20 mouse cellular contexts compared by ENCODE assay signal in genomic region chr14:100156639-100157038, GRCm38 (mm10).
DNase-seq lines count a peak whose midpoint lies in the region; ATAC-seq and TF ChIP-seq lines count a peak whose summit lies in the region.
"Had no signal": no experiment of that assay in that cellular context is flagged by ENCODE, and none has a peak within 500 bp of the region (broad histone marks: within the 10 kb centered on the region; RNA-seq: fewer than 3 reads in every experiment).

No protein-coding gene starts in this region.

- TF ChIP-seq POLR2A in CH12.LX (IDR thresholded peaks at IDR 0.05; ENCODE audit: low read depth, low read length) = no peak

- H3K9me3 ChIP-seq in forebrain, postnatal 0 days (ENCODE audit: low read length) = no peaks in the 10 kb centered on the region
- no peaks in the 10 kb centered on the region for H3K9me3 ChIP-seq in forebrain, embryonic 10.5 days
- no peaks in the 10 kb centered on the region for H3K9me3 ChIP-seq in CH12.LX (replicated peaks; ENCODE audit: low read length)
- H3K9me3 ChIP-seq: embryonic facial prominence, embryonic 13.5 days; heart, embryonic 12.5 days; hindbrain, embryonic 10.5 days; hindbrain, embryonic 15.5 days had no signal

- H3K27me3 ChIP-seq in forebrain, postnatal 0 days (ENCODE audit: insufficient read depth, low read length) = no peaks in the 10 kb centered on the region
- no peaks in the 10 kb centered on the region for H3K27me3 ChIP-seq in forebrain, embryonic 10.5 days (ENCODE audit: poor library complexity, severe bottlenecking)
- no peaks in the 10 kb centered on the region for H3K27me3 ChIP-seq in CH12.LX (replicated peaks)
- H3K27me3 ChIP-seq: embryonic facial prominence, embryonic 13.5 days; heart, embryonic 12.5 days; hindbrain, embryonic 15.5 days had no signal

- TF ChIP-seq CTCF in forebrain, postnatal 0 days (IDR thresholded peaks at IDR 0.05; ENCODE audit: low read depth) = peak; percentile 37
- TF ChIP-seq CTCF in left cerebral cortex, adult 2 months (IDR thresholded peaks at IDR 0.05) = peak; percentile 7
- TF ChIP-seq CTCF in CH12.LX (conservative IDR thresholded peaks at IDR 0.05 in 1 of 2, IDR thresholded peaks at IDR 0.05 in 1 of 2; ENCODE audit: low read depth in 2 of 2, low read length in 2 of 2) = peak in 1 of 2 experiments; percentile 16; a peak in 1 of 4 replicates

- H3K79me2 ChIP-seq in CH12.LX (replicated peaks; ENCODE audit: control insufficient read depth, extremely low read depth, insufficient read depth, poor library complexity, severe bottlenecking) = no peaks in the 10 kb centered on the region

- 0 out of 2 replicates have a peak, but pooled peaks cover 2% of the 10 kb centered on the region for H3K4me1 ChIP-seq in forebrain, postnatal 0 days (ENCODE audit: insufficient read depth)
- no peaks in the 10 kb centered on the region for H3K4me1 ChIP-seq in forebrain, embryonic 10.5 days
- no peaks in the 10 kb centered on the region for H3K4me1 ChIP-seq in CH12.LX (ENCODE audit: control insufficient read depth in 1 of 2, insufficient read depth in 2 of 2)
- H3K4me1 ChIP-seq: embryonic facial prominence, embryonic 13.5 days; heart, embryonic 12.5 days; hindbrain, embryonic 10.5 days had no signal

- H3K27ac ChIP-seq in forebrain, postnatal 0 days (ENCODE audit: low read depth, low read length) = no peak overlapping the region
- H3K27ac ChIP-seq in forebrain, embryonic 10.5 days = no peak overlapping the region
- no peak overlapping the region for H3K27ac ChIP-seq in left cerebral cortex, adult 2 months
- no peak overlapping the region for H3K27ac ChIP-seq in CH12.LX (ENCODE audit: insufficient read depth, low read depth)
- H3K27ac ChIP-seq: embryonic facial prominence, embryonic 13.5 days; gastrocnemius, adult 2 months; hindbrain, embryonic 10.5 days; hindbrain, embryonic 15.5 days had no signal

- dilution Hi-C loops in CH12.LX (cut with MboI; ENCODE audit: extremely low pct_ligation_motif_present, extremely low pct_unique_long_range_greater_than_20kb, low sequenced_read_pairs) = no loop called here

- no peak overlapping the region for H3K4me2 ChIP-seq in forebrain, postnatal 0 days (ENCODE audit: low read depth)
- H3K4me2 ChIP-seq in CH12.LX (ENCODE audit: insufficient read depth, low read depth, poor library complexity, severe bottlenecking) = no peak overlapping the region
- H3K4me2 ChIP-seq: embryonic facial prominence, embryonic 13.5 days; heart, embryonic 12.5 days; hindbrain, embryonic 15.5 days had no signal

- no peaks in the 10 kb centered on the region for H3K36me3 ChIP-seq in forebrain, postnatal 0 days (ENCODE audit: insufficient read depth)
- H3K36me3 ChIP-seq in forebrain, embryonic 10.5 days (replicated peaks) = no peaks in the 10 kb centered on the region
- H3K36me3 ChIP-seq in CH12.LX (replicated peaks in 1 of 2; ENCODE audit: control insufficient read depth in 1 of 2, insufficient read depth in 1 of 2, low read length in 1 of 2) = no peaks in the 10 kb centered on the region
- H3K36me3 ChIP-seq: embryonic facial prominence, embryonic 13.5 days; G1E; heart, embryonic 12.5 days; hindbrain, embryonic 10.5 days; hindbrain, embryonic 15.5 days had no signal

- H3K9ac ChIP-seq in forebrain, postnatal 0 days = no peak overlapping the region
- no peak overlapping the region for H3K9ac ChIP-seq in CH12.LX (ENCODE audit: insufficient read depth, low read depth)
- H3K9ac ChIP-seq: embryonic facial prominence, embryonic 13.5 days; heart, embryonic 12.5 days; hindbrain, embryonic 15.5 days had no signal

- intact Hi-C loops in left cerebral cortex, adult 2 months (cut with DNase I) = loop anchor here (5.0 kb wide), 1 partner anchor 126 kb away; the partner anchor contains the start of gene Klf12

- peak; percentile 58 for ATAC-seq in forebrain, postnatal 0 days
- ATAC-seq: inflammation-experienced regulatory T-cells, adult 6 months; intestine, postnatal 0 days had no signal

- TF ChIP-seq EP300 in CH12.LX (IDR thresholded peaks at IDR 0.05; ENCODE audit: low read length) = no peak

- TF ChIP-seq RAD21 in CH12.LX (IDR thresholded peaks at IDR 0.05; ENCODE audit: low read depth, low read length) = no peak; the same call in none of the 2 replicates

- in situ Hi-C loops in CH12.LX (cut with MboI; ENCODE audit: low pct_ligation_motif_present, low pct_unique_long_range_greater_than_20kb, low sequenced_read_pairs) = no loop called here

- H3K4me3 ChIP-seq in forebrain, postnatal 0 days (ENCODE audit: low read depth, low read length) = no peak overlapping the region
- H3K4me3 ChIP-seq in forebrain, embryonic 10.5 days = no peak overlapping the region
- no peak overlapping the region for H3K4me3 ChIP-seq in left cerebral cortex, adult 2 months
- no peak overlapping the region for H3K4me3 ChIP-seq in CH12.LX (replicated peaks in 1 of 3; ENCODE audit: low read depth in 2 of 3, low read length in 2 of 3, poor library complexity in 1 of 3)
- H3K4me3 ChIP-seq: embryonic facial prominence, embryonic 13.5 days; gastrocnemius, adult 2 months; heart, embryonic 12.5 days; hindbrain, embryonic 10.5 days; hindbrain, embryonic 15.5 days had no signal

- no peak for DNase-seq in forebrain, postnatal 0 days
- no peak for DNase-seq in forebrain, embryonic 10.5 days (ENCODE audit: extremely low spot score, low spot score)
- DNase-seq in left cerebral cortex, adult 2 months (ENCODE audit: extremely low spot score in 1 of 2, low spot score in 2 of 2) = no peak
- DNase-seq in left cerebral cortex, adult 11 months (ENCODE audit: low spot score) = no peak
- DNase-seq in CH12.LX (ENCODE audit: extremely low read depth) (no peak), R1 (ENCODE audit: low read depth, low spot score) (peak; percentile 19)
- no peak for DNase-seq in cerebellum, adult 9-10 months
- DNase-seq: adrenal gland, postnatal 10 days; cerebellum, adult 11-12 months; cerebellum, adult 9-11 months; cerebellum, postnatal 36 days; gastrocnemius, adult 2 months; gastrocnemius, postnatal 25 days had no signal

TF ChIP-seq in CH12.LX, 34 proteins besides CTCF, POLR2A, EP300 and RAD21:
- peak; percentile 8; the same call in 1 of the 2 replicates for TF ChIP-seq SMC3 (IDR thresholded peaks at IDR 0.05; ENCODE audit: low read depth, low read length)
- no peak for TF ChIP-seq ETS1 (conservative IDR thresholded peaks at IDR 0.05; ENCODE audit: low read depth, low read length)
- TF ChIP-seq PAX5 (IDR thresholded peaks at IDR 0.05; ENCODE audit: low read length) = no peak
TF ChIP-seq in CH12.LX: peak in this region for 1.
